Mouse (Mus musculus) liver, embryonic 14.5 days (tissue): ENCODE results near the gene Dnmt3a. TPM values are rescaled to one million over a fixed set of nuclear protein-coding genes. Genes with fewer than 3 reads are reported as not detected.
A peak's percentile ranks its signal among the peaks of the same experiment; 100 is the strongest.

Experiments
- ATAC-seq: fragments of 200-750 bp; cut with Nextera tagmentation; 2 replicates; pipeline ENCODE4 v1.8.0; 2017; ENCODE audit warnings: moderate number of reproducible peaks, mild to moderate bottlenecking, moderate library complexity; ENCODE audit not compliant: insufficient read depth
- DNase-seq, 3 experiments: peaks; one replicate each; pipeline ENCODE4 v3.0.0-alpha.2; 2012 to 2013; ENCODE audit warnings: low read depth in 3 of 3, low spot score in 3 of 3
- H3K27ac ChIP-seq: fragments of 300-500 bp; sonication (generic); 2 replicates; pipeline ENCODE4 v1.5.1; 2014; ENCODE audit warnings: moderate library complexity, mild to moderate bottlenecking, control low read depth, inconsistent platforms
- H3K27me3 ChIP-seq: fragments of 300-500 bp; sonication (generic); 2 replicates; pipeline ENCODE4 v1.6.1; 2014; ENCODE audit warnings: mild to moderate bottlenecking, low read length, moderate library complexity; ENCODE audit not compliant: control insufficient read depth, insufficient read depth
- H3K36me3 ChIP-seq: fragments of 300-500 bp; sonication (generic); replicated peaks from 2 replicates; pipeline ENCODE4 v1.6.1; 2014; ENCODE audit warnings: low read depth; ENCODE audit not compliant: control insufficient read depth, insufficient read depth
- H3K4me1 ChIP-seq, 2 experiments: fragments of 200-500 bp in 1 of 2; fragments of 300-500 bp in 1 of 2; sonication (generic) in 1 of 2; replicated peaks; 2 replicates each; pipeline ENCODE4 v1.6.1; 2012 to 2014; ENCODE audit warnings: antibody characterized with exemption in 1 of 2, inconsistent platforms in 1 of 2, low read length in 1 of 2; ENCODE audit not compliant: control insufficient read depth in 2 of 2, insufficient read depth in 2 of 2
- H3K4me2 ChIP-seq: fragments of 300-500 bp; sonication (generic); 2 replicates; pipeline ENCODE4 v1.6.1; 2014; ENCODE audit warnings: low read depth, mild to moderate bottlenecking, control low read depth, moderate library complexity
- H3K4me3 ChIP-seq, 2 experiments: fragments of 200-500 bp in 1 of 2; fragments of 300-500 bp in 1 of 2; sonication (generic) in 1 of 2; 2 replicates each; pipeline ENCODE4 v1.5.1; 2012 to 2014; ENCODE audit warnings: low read depth in 2 of 2, low read length in 2 of 2, mild to moderate bottlenecking in 2 of 2, control low read depth in 1 of 2, inconsistent platforms in 1 of 2, moderate library complexity in 1 of 2; ENCODE audit not compliant: insufficient read depth in 1 of 2
- H3K9ac ChIP-seq: fragments of 300-500 bp; sonication (generic); replicated peaks from 2 replicates; pipeline ENCODE4 v1.6.1; 2014; ENCODE audit warnings: mild to moderate bottlenecking, control low read depth, moderate library complexity
- H3K9me3 ChIP-seq: fragments of 300-500 bp; sonication (generic); 2 replicates; pipeline ENCODE4 v1.6.1; 2016; ENCODE audit warnings: low read length, mixed read lengths; ENCODE audit not compliant: control insufficient read depth
- CTCF ChIP-seq: IDR thresholded peaks from 2 replicates; pipeline ENCODE4 v1.5.1; 2016; ENCODE audit warnings: antibody characterized with exemption, low read depth, control low read depth
- EP300 ChIP-seq: IDR thresholded peaks from 2 replicates; pipeline ENCODE4 v1.6.1; 2016; ENCODE audit warnings: antibody characterized with exemption, low read depth
- WGBS: fragments of 180-500 bp; shearing (Covaris S2); extraction: QIAGEN DNeasy Blood & Tissue Kit; methylation state at CpG from one replicate; pipeline ENCODE4 v1.1.7; 2014; ENCODE audit not compliant: insufficient replicate concordance; 5-methylcytosine and 5-hydroxymethylcytosine counted together
- polyA plus RNA-seq, 2 experiments: library from polyadenylated mRNA; depleted of rRNA in 1 of 2; stranded (reverse) in 1 of 2; unstranded in 1 of 2; fragments of >200 nt; fragmentation: Nextera tagmentation in 1 of 2; extraction: Ambion mirVana in 1 of 2; gene quantifications; 2 replicates each; pipeline versions ENCODE4 v1.2.1 to v1.2.3; 2012 to 2014

The Dnmt3a gene
- polyA plus RNA-seq, 2 experiments = 5.3 to 12.8 TPM

DNA sequence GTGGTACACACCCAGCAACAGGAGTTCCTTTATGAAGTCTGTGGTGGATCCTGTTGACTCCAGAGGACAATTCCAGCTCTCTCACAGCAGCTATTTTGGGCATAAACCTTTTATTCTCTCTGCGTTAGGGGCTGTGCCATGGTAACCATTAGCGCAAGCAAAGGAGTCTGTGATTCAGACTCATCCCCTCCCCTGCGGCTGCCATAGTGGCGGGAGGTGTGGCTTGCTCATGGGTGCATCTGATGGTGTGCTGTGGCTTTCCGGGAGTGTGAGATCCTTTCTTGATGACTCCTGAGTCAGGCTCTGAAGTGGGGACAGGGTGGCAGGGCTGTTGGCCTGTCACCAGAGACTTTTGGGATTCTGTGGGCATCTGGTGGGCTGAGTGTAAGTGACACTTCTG, 17.6 kb downstream of the Dnmt3a start:
- Histone ChIP-seq H3K4me3 (no peak overlapping the region), H3K4me1 (0 out of 4 replicates have a peak, but pooled peaks cover 0 to 4% of the 10 kb centered on the region in 2 experiments), H3K36me3 (no peaks in the 10 kb centered on the region), H3K4me2 (no peak overlapping the region), H3K27me3 (no peaks in the 10 kb centered on the region), H3K9ac (no peak overlapping the region), H3K27ac (no peak overlapping the region), H3K9me3 (no peaks in the 10 kb centered on the region)
- TF ChIP-seq EP300 = no peak
- WGBS = 63% methylated on average over 5 of the region's 5 CpGs
- ATAC-seq = no peak
- DNase-seq = no peak

DNA sequence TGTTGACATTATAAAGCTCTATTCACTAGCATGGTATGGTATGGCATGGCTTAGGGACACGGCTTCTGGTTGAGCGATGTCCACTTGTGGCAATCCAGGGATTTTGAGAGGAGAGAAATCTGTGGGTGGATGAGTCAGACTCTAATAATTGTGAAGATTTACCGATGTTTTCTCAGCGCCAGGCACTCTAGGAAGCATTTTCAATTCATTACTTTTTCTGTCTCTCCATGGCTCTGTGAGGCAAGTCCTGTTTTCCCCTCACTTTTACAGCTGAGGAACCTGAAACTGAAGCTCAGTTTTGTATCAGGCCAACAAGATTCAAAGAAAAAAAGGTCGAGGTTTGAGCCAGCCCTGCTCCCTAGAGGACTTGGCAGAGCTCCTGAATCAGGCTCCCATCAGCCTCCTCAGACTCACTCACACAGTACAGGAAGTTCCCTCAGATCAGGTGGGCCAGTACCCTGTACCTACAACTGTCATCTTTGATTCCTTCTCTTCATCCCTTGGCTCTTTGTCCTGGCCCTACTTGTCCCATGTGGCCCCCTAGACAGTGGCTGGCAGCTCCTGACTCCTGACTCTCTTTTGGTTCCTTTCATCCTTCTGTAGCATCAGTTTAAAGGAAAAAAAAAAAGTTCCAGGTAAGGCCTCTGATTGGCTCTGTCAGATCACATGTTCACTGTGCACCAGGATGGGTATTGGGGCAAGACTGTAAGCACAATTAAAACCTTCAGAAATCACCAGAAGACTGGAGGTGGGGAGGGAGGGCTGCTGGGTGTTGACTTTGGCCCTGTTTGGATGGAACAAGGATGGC, 19.3 kb downstream of the Dnmt3a start:
- Histone ChIP-seq H3K9me3 (no peaks in the 10 kb centered on the region), H3K27ac (no peak overlapping the region), H3K36me3 (no peaks in the 10 kb centered on the region), H3K4me3 (no peak overlapping the region), H3K27me3 (no peaks in the 10 kb centered on the region), H3K4me2 (no peak overlapping the region), H3K9ac (no peak overlapping the region), H3K4me1 (0 out of 4 replicates have a peak, but pooled peaks cover 0 to 4% of the 10 kb centered on the region in 2 experiments)
- 64% methylated on average over 5 of the region's 5 CpGs for WGBS
- DNase-seq = no peak
- TF ChIP-seq CTCF (no peak), EP300 (no peak)
- 0 out of 2 replicates have a peak, but pooled peaks have one; percentile 15 for ATAC-seq

DNA sequence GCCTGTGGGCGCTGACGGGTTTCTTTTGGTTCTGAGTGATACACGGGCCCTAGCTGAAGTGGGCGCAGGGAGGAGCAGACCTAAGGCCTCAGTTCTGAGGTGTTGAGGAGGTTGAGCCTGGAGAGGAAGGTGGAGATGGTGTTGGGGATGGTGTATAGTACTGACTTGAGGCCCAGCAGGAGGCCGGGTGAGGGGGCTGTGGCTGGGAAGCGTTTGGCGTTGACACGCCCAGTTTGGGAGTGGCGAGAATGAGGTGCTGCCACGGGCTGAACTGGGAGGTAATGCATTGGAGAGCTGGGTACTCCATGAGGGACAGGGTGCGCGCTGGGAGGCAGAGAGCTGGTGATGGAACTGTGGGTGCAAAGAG, 19.9 kb downstream of the Dnmt3a start:
- no peak overlapping the region for H3K27ac ChIP-seq
- H3K27me3 ChIP-seq = no peaks in the 10 kb centered on the region
- TF ChIP-seq CTCF (no peak), EP300 (no peak)
- H3K4me1 ChIP-seq = 0 out of 4 replicates have a peak, but pooled peaks cover 0 to 4% of the 10 kb centered on the region in 2 experiments
- H3K4me3 ChIP-seq = no peak overlapping the region
- ATAC-seq = peak; percentile 52; the same call in 1 of the 2 replicates
- 38% methylated on average over 12 of the region's 12 CpGs for WGBS
- H3K36me3 ChIP-seq = no peaks in the 10 kb centered on the region
- H3K9me3 ChIP-seq = no peaks in the 10 kb centered on the region
- no peak overlapping the region for H3K9ac ChIP-seq
- no peak overlapping the region for H3K4me2 ChIP-seq
- DNase-seq = no peak

DNA sequence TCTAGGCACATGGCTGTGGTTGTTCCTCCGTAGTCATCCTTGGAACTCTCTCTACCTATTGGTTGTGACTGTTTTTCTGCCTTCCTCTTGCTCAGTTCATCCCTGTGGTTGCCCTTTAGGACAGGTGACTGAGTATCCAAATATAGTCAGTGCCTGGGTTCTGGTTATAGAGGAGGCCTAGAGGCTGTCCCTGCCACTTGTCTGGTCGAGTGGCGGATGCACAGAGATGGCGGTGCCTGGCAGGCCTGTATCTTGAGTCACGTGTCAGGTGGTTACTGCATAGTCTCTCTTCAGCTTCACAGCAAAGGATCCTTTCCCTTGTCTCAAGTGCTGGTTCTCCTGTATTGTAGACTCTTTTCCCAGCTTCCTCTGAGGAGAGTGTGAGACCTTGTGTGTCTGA, 22.0 kb downstream of the Dnmt3a start:
- Histone ChIP-seq H3K4me1 (0 out of 4 replicates have a peak, but pooled peaks cover 0 to 6% of the 10 kb centered on the region in 2 experiments), H3K36me3 (no peaks in the 10 kb centered on the region), H3K4me2 (no peak overlapping the region), H3K27me3 (no peaks in the 10 kb centered on the region), H3K9ac (no peak overlapping the region), H3K9me3 (no peaks in the 10 kb centered on the region), H3K4me3 (no peak overlapping the region), H3K27ac (no peak overlapping the region)
- WGBS = 65% methylated on average over 5 of the region's 5 CpGs
- ATAC-seq (no peak), DNase-seq (no peak)
- no peak for TF ChIP-seq CTCF
- no peak for TF ChIP-seq EP300

DNA sequence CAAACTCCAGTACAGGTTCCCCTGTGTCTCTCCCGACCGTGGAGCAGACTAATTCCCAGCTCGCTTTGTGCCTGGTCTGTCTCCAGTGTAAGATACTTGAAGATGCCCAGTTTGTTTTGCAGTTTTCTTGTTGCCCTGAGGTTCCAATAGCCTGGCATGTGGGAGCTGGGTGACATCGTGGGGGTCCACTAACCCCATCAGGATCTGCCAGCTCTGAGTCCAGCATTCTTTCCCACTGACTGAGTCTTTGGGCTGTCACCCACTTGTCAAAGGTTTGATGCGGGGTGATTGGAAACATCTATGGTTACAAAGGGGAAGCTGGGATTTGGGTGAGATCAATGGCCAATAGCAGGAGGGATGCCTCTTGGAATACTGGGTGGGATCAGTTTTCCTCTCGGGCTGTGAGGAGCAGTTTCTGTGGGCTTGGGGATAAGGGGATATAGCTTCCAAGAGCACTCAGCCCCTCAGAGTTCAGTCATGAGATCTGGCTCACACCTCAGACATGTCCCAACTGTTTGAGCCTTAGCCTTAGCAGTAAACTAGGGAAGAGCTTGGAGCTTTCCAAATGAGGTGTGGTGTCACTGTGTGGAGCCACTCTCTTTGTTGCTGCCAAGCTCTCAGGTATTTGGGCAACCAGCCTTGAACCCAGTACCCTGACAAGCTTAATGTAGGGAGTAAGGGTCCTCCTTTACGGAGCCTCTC, 27.4 kb downstream of the Dnmt3a start:
- Histone ChIP-seq H3K27ac (no peak overlapping the region), H3K4me2 (no peak overlapping the region), H3K4me1 (peaks cover 0 to 3% of the 10 kb centered on the region in 2 experiments; a peak in 1 of 4 replicates), H3K36me3 (no peaks in the 10 kb centered on the region), H3K9ac (no peak overlapping the region), H3K4me3 (no peak overlapping the region), H3K27me3 (no peaks in the 10 kb centered on the region), H3K9me3 (no peaks in the 10 kb centered on the region)
- WGBS = 65% methylated on average over 7 of the region's 7 CpGs
- ATAC-seq (no peak), DNase-seq (no peak)
- TF ChIP-seq CTCF (no peak), EP300 (no peak)
